Mouse (Mus musculus): ENCODE data around the gene Vezt.

Gene Vezt

GRCm38 (mm10) chr10:93909811-93910446 is 125.7 kb downstream of the Vezt start:
- DNase-seq = no peak

DNA sequence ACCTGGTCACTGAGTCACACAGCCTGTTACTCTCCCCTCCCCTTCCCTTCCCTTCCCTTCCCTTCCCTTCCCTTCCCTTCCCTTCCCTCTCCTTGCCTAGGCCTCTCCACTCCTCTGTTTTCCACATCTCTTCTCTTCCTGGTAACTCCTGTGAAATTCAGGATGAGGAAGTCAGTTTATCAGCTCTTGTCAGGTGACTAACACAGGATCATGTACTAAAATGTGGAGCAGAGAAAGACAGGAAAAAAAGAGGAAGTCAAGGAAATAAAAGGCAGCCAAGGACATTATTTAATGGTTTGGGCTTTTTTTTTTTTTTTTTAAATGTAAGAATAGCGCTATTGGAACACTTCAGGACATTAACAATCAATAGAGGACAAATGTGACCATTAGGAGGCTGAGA is 126.6 kb downstream of the Vezt start:
- no peak for DNase-seq

DNA sequence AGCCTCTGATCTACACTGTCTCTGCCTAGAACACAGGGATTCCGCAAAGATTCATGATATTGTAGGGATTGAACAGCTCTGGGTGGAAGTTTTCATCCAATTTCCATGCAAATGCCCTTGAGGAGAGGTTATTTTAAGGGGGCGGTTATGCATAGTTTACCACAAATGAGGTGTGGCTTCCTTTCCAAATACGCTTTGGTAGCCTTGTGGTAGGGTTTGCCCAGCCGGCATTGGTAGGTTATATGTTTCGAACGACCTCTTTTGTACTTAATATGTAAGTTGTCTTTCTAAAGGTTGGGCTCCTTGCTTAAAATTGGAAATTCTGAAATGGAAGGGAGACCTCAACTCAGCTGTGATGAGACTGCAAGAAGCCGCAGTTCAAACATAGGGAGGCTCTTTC is 127.1 kb downstream of the Vezt start:
- no peak for DNase-seq

- no peak for DNase-seq
Measured at GRCm38 (mm10) chr10:93907376-93907775, 128.2 kb downstream of the Vezt start.

- DNase-seq = no peak
Measured at GRCm38 (mm10) chr10:93899907-93900306, 135.7 kb downstream of the Vezt start.

DNA sequence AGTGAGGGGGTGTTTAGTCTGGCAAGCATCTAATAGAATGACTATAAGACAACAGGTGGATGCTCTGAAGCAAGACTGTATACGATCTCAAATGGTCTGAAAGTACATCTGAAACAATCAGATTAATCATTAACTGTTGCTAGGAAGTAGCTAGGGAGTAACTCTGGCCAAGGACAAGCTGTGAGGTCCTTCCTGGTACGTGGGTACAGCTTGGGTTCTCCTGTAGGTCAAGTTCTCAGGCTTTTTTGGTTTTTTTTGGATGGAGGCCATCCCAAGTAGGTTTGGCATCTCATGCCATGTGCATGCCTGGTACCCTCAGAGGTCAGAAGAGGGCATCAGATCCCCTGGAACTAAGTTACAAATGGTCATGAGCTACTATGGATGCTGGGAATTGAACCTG is 136.3 kb downstream of the Vezt start:
- DNase-seq = no peak

DNA sequence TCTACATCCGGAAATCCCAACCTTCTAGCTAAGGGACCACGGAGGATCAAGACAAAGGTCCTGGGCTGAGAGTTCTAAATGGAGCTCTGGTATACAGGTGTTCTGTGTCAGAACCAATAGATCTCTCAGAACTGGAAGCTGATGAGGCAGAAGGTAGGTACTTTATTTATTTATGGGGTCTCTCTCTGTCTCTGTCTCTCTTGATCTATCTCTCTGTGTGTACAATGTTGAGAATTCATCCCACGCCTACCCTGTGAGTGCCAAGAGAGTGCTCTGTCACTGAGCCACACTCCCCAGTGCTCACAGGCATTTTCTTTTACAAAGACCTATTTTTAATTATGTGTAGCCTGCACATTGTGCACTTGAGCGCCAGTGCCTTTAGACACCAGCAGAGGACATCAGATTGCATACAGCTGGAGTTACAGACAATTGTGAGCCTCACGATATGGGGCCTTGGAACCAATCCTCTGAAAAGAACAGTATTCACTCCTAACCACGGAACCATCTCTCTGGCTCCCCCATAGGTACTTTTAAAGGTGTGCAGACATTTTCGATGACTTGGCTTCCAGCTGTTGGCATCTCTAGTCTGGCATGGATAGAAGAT is 138.5 kb downstream of the Vezt start, which contains the start of gene Metap2:
Gene Metap2 (minus strand): TSS at position 51 of the 604 bp plus-strand sequence.
- no peak for DNase-seq

- DNase-seq = no peak
Measured at GRCm38 (mm10) chr10:93892551-93892950, 143.1 kb downstream of the Vezt start.

- no peak for DNase-seq
Measured at GRCm38 (mm10) chr10:93891031-93891430, 144.6 kb downstream of the Vezt start.

GRCm38 (mm10) chr10:93890565-93890964 is 145.1 kb downstream of the Vezt start:
- no peak for DNase-seq

DNA sequence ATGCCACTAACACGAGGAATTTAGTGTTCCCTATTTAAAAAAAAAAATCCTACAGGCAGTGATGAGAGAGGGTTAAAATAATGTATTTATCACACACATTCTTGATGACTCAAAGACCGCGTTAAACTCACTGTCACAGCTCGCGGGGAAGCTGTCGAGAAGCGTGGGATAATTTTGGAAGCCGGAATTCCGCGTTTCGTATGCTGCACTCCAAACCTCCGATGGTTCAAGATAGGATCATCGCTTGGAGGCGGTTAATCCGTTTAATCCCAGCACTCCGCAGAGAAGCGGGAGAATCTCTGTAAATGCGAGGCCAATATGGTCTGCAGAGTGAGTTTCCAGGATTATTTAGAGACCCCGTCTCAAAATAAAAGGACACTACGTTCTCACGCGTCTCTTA is 145.6 kb downstream of the Vezt start:
- DNase-seq = peak; percentile 72

GRCm38 (mm10) chr10:93889579-93889950 is 146.1 kb downstream of the Vezt start:
- peak; percentile 94 for DNase-seq

All from right cerebral cortex, adult 18-20 months (tissue).